Mouse (Mus musculus): Measurements from ENCODE around the gene Fbxl2.

- TF ChIP-seq EP300 (IDR thresholded peaks at IDR 0.05; ENCODE audit: low read depth) (no peak), CTCF (IDR thresholded peaks at IDR 0.05; ENCODE audit: low read depth) (no peak)
Observed at GRCm38 (mm10) chr9:113977225-113977840, 68.7 kb downstream of the Fbxl2 start.

All from heart, postnatal 0 days (tissue).